Mouse (Mus musculus): Measurements from ENCODE around the gene Soga3. TPM values are rescaled to one million over a fixed set of nuclear protein-coding genes. Genes with fewer than 3 reads are reported as not detected.

Gene Soga3
- polyA plus RNA-seq, 1 experiment from 2014 or later = 125 TPM

DNA sequence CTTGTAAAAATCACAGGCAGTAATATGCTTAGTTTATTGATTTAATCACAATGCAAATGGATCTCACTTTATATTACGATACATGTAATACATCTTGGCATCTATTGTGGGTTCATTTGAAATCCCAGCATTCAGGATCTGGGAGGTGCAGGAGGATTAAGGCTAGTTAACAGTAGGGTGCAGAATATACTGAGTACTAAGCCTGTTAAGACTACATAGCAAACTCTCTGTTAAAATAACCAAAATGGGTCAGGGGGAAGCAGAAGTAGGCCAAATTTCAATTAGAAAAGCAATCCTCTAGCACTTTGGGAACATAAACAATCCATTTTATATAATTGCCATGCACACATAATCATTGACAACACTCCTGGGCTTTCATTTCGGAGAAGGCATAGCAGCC is 30.1 kb downstream of the Soga3 start:
- Histone ChIP-seq H3K4me3 (replicated peaks) (no peak overlapping the region), H3K27ac (replicated peaks) (no peak overlapping the region), H3K4me2 (no peak overlapping the region), H3K9ac (replicated peaks) (no peak overlapping the region), H3K4me1 (no peaks in the 10 kb centered on the region), H3K36me3 (peaks cover 31% of the 10 kb centered on the region), H3K9me3 (replicated peaks) (0 out of 2 replicates have a peak, but pooled peaks cover 2% of the 10 kb centered on the region), H3K27me3 (replicated peaks) (no peaks in the 10 kb centered on the region)
- WGBS = 65% methylated on average over 2 of the region's 2 CpGs
- peak; percentile 72; the same call in 1 of the 2 replicates for ATAC-seq (ENCODE audit: low FRiP score)

DNA sequence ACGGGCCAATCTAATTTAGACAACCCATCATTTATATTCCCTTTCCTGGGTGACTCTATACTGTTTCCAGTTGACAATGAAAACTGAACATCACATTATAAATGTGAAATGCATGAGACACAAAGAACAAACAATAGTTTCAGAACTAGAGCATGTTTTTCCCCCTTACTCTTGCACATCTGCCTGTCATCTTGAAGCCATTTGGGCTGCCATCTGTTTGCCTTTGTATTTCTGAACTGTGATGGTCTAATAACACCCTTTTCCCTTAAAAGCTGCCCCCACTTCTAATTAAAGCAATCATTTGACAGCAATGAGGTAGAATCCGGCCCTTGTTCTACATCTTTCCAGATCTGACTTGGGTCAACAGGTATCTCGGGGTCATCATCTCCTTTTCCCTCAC is 32.0 kb downstream of the Soga3 start:
- no peak overlapping the region for H3K4me3 ChIP-seq (replicated peaks)
- ATAC-seq (ENCODE audit: low FRiP score) = no peak
- H3K27me3 ChIP-seq (replicated peaks) = no peaks in the 10 kb centered on the region
- 77% methylated on average over 3 of the region's 3 CpGs for WGBS
- H3K9me3 ChIP-seq (replicated peaks) = 0 out of 2 replicates have a peak, but pooled peaks cover 2% of the 10 kb centered on the region
- peaks cover 32% of the 10 kb centered on the region for H3K36me3 ChIP-seq
- H3K4me2 ChIP-seq = no peak overlapping the region
- H3K27ac ChIP-seq (replicated peaks) = no peak overlapping the region
- no peaks in the 10 kb centered on the region for H3K4me1 ChIP-seq
- H3K9ac ChIP-seq (replicated peaks) = no peak overlapping the region

DNA sequence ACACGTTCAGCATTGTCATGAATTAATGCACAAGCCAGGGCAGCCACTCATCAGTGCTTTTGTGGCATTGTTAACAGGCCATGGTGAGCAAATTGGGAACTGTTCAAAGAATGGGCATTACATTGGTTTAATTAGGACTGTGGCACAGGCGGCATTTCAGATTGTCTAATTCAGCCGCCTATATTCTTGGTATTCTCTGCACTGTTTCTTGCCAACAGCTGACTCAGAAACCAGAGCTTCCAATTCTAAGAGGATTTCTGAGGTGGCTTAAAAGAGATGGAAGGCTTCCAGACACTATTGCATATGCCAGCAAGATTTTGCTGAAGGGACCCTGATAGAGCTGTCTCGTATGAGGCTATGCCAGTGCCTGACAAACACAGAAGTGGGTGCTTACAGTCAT is 33.2 kb downstream of the Soga3 start:
- Histone ChIP-seq H3K4me2 (no peak overlapping the region), H3K4me1 (no peaks in the 10 kb centered on the region), H3K4me3 (replicated peaks) (no peak overlapping the region), H3K9ac (replicated peaks) (no peak overlapping the region), H3K27ac (replicated peaks) (no peak overlapping the region), H3K9me3 (replicated peaks) (no peaks in the 10 kb centered on the region), H3K36me3 (peaks cover 32% of the 10 kb centered on the region), H3K27me3 (replicated peaks) (no peaks in the 10 kb centered on the region)
- ATAC-seq (ENCODE audit: low FRiP score) = no peak
- WGBS = 76% methylated on average over 4 of the region's 4 CpGs

DNA sequence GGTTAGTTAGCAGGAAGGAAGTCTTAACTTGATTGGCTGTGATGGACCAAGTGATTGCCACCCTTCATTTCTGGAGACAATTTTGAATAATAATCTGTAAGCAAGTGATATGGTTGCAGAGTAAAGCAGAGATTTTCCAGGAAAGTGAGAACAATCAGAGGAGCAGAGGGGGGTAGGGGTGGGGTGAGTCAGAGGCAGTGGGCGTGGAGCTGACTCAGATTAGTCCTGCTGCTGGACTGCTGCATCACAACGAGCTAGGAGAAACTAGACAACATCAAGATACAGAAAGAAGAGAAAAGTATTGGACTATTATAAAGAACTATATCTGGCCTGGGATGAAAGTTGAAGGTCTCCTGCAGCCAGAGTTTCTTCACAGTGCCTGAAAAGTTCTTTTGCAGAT is 34.4 kb downstream of the Soga3 start:
- no peak overlapping the region for H3K9ac ChIP-seq (replicated peaks)
- no peak overlapping the region for H3K27ac ChIP-seq (replicated peaks)
- H3K36me3 ChIP-seq = peaks cover 42% of the 10 kb centered on the region
- H3K4me3 ChIP-seq (replicated peaks) = no peak overlapping the region
- WGBS = 54% methylated on average over 2 of the region's 2 CpGs
- no peaks in the 10 kb centered on the region for H3K9me3 ChIP-seq (replicated peaks)
- no peaks in the 10 kb centered on the region for H3K27me3 ChIP-seq (replicated peaks)
- no peak overlapping the region for H3K4me2 ChIP-seq
- ATAC-seq (ENCODE audit: low FRiP score) = no peak
- H3K4me1 ChIP-seq = no peaks in the 10 kb centered on the region

DNA sequence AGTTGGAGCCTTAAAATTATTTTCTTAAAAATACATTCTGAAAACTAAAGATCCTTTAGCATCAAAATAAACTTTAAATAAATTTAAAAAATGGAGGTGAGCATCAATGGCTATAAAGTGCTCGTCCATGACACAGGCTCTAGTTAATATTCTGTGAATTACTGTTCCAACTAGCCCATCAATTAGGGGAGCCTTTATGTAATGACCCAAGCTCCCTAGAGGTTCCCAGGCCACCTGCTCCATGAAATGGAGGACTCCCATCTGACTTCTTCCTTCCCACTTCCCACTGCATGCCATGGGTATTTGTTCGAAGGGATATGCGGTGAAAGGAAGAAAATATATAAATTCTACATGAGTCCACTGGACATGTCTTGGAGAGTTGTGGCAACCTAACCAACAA is 36.6 kb downstream of the Soga3 start:
- Histone ChIP-seq H3K9me3 (replicated peaks) (no peaks in the 10 kb centered on the region), H3K27me3 (replicated peaks) (no peaks in the 10 kb centered on the region), H3K4me3 (replicated peaks) (no peak overlapping the region), H3K9ac (replicated peaks) (no peak overlapping the region), H3K4me2 (no peak overlapping the region), H3K36me3 (peaks cover 43% of the 10 kb centered on the region), H3K4me1 (no peaks in the 10 kb centered on the region), H3K27ac (replicated peaks) (no peak overlapping the region)
- 47% methylated on average over 3 of the region's 3 CpGs for WGBS
- no peak for ATAC-seq (ENCODE audit: low FRiP score)

DNA sequence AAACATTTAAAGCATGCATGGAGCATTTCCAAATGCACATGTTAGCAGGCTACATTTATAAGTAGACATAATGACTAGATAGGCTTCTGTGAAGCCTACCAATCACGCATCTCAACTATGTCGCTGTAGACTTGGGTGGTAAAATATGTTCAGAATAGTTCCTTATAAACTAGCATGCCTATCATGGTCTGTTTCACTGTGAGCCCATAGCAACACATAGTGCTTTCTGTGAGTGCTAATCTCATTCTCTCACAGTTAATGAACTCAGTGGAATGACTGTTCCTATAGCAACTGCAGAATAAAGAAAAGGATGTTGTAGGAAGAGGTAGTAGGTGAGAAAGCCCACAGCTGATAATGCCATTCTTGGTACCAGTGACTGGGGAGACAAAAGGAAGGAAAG is 37.4 kb downstream of the Soga3 start:
- H3K36me3 ChIP-seq = peaks cover 36% of the 10 kb centered on the region
- H3K4me3 ChIP-seq (replicated peaks) = no peak overlapping the region
- H3K9me3 ChIP-seq (replicated peaks) = no peaks in the 10 kb centered on the region
- H3K27me3 ChIP-seq (replicated peaks) = no peaks in the 10 kb centered on the region
- no peaks in the 10 kb centered on the region for H3K4me1 ChIP-seq
- no peak overlapping the region for H3K4me2 ChIP-seq
- H3K27ac ChIP-seq (replicated peaks) = no peak overlapping the region
- ATAC-seq (ENCODE audit: low FRiP score) = no peak
- no peak overlapping the region for H3K9ac ChIP-seq (replicated peaks)
- 80% methylated on average over 2 of the region's 2 CpGs for WGBS

DNA sequence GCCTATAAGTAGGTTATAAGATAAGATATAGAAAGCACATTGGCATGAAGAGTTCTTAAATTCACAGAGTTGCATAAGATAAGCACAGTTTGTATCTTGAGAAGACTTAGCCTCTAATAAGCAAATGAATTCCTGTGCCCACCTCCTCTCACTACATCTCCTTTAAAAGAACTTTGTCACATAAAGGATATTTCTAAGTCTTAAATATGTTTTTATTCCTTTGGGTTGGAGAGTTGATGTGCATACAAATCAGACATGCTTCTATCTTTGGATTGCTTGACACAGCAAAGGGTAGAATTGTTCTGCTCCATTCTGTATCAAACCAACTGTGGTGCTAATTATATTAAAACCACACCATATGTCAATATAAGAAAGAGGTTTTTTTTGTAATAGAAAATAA is 50.1 kb downstream of the Soga3 start:
- H3K9me3 ChIP-seq (replicated peaks) = no peaks in the 10 kb centered on the region
- no peaks in the 10 kb centered on the region for H3K4me1 ChIP-seq
- H3K36me3 ChIP-seq = peaks cover 44% of the 10 kb centered on the region
- no peak overlapping the region for H3K4me3 ChIP-seq (replicated peaks)
- no peak overlapping the region for H3K4me2 ChIP-seq
- H3K27ac ChIP-seq (replicated peaks) = no peak overlapping the region
- no peak overlapping the region for H3K9ac ChIP-seq (replicated peaks)
- H3K27me3 ChIP-seq (replicated peaks) = no peaks in the 10 kb centered on the region
- ATAC-seq (ENCODE audit: low FRiP score) = no peak

DNA sequence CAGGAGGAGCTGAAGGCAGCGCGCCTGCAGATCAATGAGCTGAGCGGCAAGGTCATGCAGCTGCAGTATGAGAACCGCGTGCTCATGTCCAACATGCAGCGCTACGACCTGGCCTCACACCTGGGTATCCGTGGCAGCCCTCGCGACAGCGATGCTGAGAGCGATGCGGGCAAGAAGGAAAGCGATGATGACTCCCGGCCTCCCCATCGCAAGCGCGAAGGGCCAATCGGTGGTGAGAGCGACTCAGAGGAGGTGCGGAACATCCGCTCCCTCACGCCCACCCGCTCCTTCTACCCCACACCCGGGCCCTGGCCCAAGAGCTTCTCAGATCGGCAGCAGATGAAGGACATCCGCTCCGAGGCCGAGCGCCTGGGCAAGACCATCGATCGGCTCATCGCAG is 53.2 kb downstream of the Soga3 start:
- Histone ChIP-seq H3K4me2 (no peak overlapping the region), H3K27ac (replicated peaks) (no peak overlapping the region), H3K27me3 (replicated peaks) (no peaks in the 10 kb centered on the region), H3K9ac (replicated peaks) (no peak overlapping the region), H3K9me3 (replicated peaks) (no peaks in the 10 kb centered on the region), H3K36me3 (peaks cover 52% of the 10 kb centered on the region), H3K4me1 (no peaks in the 10 kb centered on the region), H3K4me3 (replicated peaks) (no peak overlapping the region)
- WGBS = 98% methylated on average over 33 of the region's 33 CpGs
- no peak for ATAC-seq (ENCODE audit: low FRiP score)

DNA sequence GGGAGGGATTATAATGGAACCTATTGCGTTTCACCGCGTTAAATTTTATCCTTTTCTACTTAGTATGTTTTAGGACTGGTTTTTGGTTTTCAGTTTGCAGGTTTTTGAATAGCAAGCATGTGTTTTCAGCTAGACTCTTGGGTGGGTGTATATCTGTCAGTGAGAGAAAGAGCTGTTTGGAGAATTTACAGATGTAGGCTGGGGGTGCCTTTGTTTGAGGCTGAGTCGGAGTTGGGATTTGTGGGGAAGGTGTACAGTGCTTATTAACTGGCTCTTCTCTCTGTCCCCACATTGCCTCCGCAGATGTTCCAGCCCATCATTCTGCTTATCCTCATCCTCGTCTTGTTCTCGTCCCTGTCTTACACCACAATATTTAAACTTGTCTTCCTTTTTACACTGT is 55.0 kb downstream of the Soga3 start, which contains the start of gene Gm49353:
TSS of gene Gm49353 (plus strand) at position 313 of the 400 bp plus-strand sequence.
- peaks cover 59% of the 10 kb centered on the region for H3K36me3 ChIP-seq
- no peaks in the 10 kb centered on the region for H3K4me1 ChIP-seq
- H3K27me3 ChIP-seq (replicated peaks) = no peaks in the 10 kb centered on the region
- WGBS = 76% methylated on average over 7 of the region's 7 CpGs
- H3K9me3 ChIP-seq (replicated peaks) = no peaks in the 10 kb centered on the region
- no peak within 1 kb of the TSS for H3K4me3 ChIP-seq (replicated peaks)
- ATAC-seq (ENCODE audit: low FRiP score) = no peak
- H3K27ac ChIP-seq (replicated peaks) = no peak within 1 kb of the TSS
- no peak within 1 kb of the TSS for H3K4me2 ChIP-seq
- no peak within 1 kb of the TSS for H3K9ac ChIP-seq (replicated peaks)

DNA sequence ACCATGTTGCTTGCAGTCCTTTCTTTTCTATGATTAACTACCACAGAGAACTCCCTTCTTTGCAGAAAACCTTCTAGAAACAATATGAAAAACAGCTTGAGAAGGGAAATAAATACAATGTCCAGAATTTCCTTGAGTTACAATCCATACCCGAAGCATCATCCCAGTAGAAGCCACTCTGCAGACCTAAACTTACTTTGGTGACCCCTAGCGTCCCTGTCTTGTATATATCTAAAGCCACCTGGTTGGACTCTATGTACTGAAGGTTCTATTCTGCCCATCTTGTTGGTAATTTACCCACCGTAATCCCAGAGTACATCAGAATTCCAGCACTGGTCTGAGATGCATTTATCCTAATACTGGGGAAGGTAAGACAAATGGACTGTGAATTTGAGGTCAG is 56.2 kb downstream of the Soga3 start:
- Histone ChIP-seq H3K27ac (replicated peaks) (no peak overlapping the region), H3K9me3 (replicated peaks) (no peaks in the 10 kb centered on the region), H3K9ac (replicated peaks) (no peak overlapping the region), H3K36me3 (peaks cover 54% of the 10 kb centered on the region), H3K4me3 (replicated peaks) (no peak overlapping the region), H3K4me1 (no peaks in the 10 kb centered on the region), H3K4me2 (no peak overlapping the region), H3K27me3 (replicated peaks) (no peaks in the 10 kb centered on the region)
- no peak for ATAC-seq (ENCODE audit: low FRiP score)
- WGBS = 79% methylated on average over 3 of the region's 3 CpGs

DNA sequence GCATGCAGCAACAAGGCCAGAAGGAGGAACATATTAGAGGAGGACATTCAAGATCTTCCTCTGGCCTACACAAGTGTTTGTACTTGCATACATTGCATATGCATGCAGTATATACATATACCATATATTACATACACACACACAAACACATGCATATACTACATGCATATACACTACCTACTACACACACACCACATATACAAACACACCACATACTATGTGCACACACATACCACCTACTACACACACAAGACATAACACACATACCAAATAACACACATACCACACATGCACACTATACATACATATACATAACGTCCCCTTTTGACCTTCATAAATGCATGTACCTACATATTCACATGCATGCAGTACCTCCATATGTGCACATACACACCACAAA is 57.0 kb downstream of the Soga3 start:
- H3K4me2 ChIP-seq = no peak overlapping the region
- no peak for ATAC-seq (ENCODE audit: low FRiP score)
- no peak overlapping the region for H3K4me3 ChIP-seq (replicated peaks)
- no peaks in the 10 kb centered on the region for H3K4me1 ChIP-seq
- no peak overlapping the region for H3K9ac ChIP-seq (replicated peaks)
- H3K27me3 ChIP-seq (replicated peaks) = no peaks in the 10 kb centered on the region
- peaks cover 51% of the 10 kb centered on the region for H3K36me3 ChIP-seq
- no peak overlapping the region for H3K27ac ChIP-seq (replicated peaks)
- no peaks in the 10 kb centered on the region for H3K9me3 ChIP-seq (replicated peaks)
- WGBS = 89% methylated on average over 1 of the region's 1 CpGs

DNA sequence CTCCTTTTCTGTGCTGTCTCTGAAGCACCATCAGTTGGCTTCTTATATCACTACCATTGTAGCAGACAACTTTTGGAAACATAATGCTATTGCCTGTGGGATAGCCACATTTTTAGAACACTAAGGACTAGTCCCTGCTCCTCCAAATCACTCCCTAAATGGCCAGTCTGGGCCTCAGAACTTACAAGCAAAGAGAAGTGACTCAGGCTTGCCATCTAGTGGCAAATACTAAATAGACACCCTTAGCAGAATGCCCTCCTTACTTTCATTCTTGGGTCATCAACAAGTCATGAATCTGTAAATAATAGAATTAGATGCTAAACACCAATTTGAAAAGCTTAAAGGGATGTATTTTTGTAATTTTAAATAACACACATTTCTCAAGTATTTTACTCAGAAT is 63.1 kb downstream of the Soga3 start:
- Histone ChIP-seq H3K27ac (replicated peaks) (no peak overlapping the region), H3K9me3 (replicated peaks) (no peaks in the 10 kb centered on the region)

DNA sequence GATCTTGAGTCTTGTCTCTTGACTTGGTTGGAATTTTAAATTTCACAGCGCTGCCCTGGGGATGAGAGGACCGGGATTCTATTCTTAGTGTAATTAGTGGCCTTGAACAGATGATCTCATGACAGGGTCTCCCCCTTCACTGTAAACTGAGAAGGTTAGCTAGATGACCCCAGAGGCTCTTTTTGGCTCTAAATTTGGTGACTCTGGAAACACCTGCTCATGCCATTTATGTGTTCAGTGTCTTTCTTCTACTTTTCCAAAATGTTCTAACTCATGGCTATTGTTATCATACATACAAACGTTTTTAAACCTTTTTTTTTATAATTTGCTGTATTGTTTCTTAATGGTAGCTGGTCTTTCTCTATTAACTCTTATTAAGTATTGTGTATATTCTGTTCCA is 65.1 kb downstream of the Soga3 start:
- H3K4me1 ChIP-seq = no peaks in the 10 kb centered on the region
- no peak overlapping the region for H3K27ac ChIP-seq (replicated peaks)
- no peak overlapping the region for H3K4me3 ChIP-seq (replicated peaks)
- H3K9me3 ChIP-seq (replicated peaks) = no peaks in the 10 kb centered on the region
- H3K27me3 ChIP-seq (replicated peaks) = no peaks in the 10 kb centered on the region
- WGBS = 46% methylated on average over 3 of the region's 3 CpGs
- ATAC-seq (ENCODE audit: low FRiP score) = no peak
- H3K4me2 ChIP-seq = no peak overlapping the region
- peaks cover 5% of the 10 kb centered on the region; the same call in 1 of the 2 replicates for H3K36me3 ChIP-seq
- H3K9ac ChIP-seq (replicated peaks) = no peak overlapping the region

More for the DNA sequence above, 63.1 kb downstream of the Soga3 start:
- Histone ChIP-seq H3K4me2 (no peak overlapping the region), H3K4me3 (replicated peaks) (no peak overlapping the region), H3K36me3 (peaks cover 12% of the 10 kb centered on the region; the same call in 1 of the 2 replicates), H3K27me3 (replicated peaks) (no peaks in the 10 kb centered on the region), H3K9ac (replicated peaks) (no peak overlapping the region), H3K4me1 (no peaks in the 10 kb centered on the region)
- peak; percentile 56; the same call in 1 of the 2 replicates for ATAC-seq (ENCODE audit: low FRiP score)

Data from neural tube, embryonic 15.5 days (tissue).